Mouse (Mus musculus): ENCODE data around the gene Sema6d.
A peak's percentile ranks its signal among the peaks of the same experiment; 100 is the strongest.

Sema6d gene

DNA sequence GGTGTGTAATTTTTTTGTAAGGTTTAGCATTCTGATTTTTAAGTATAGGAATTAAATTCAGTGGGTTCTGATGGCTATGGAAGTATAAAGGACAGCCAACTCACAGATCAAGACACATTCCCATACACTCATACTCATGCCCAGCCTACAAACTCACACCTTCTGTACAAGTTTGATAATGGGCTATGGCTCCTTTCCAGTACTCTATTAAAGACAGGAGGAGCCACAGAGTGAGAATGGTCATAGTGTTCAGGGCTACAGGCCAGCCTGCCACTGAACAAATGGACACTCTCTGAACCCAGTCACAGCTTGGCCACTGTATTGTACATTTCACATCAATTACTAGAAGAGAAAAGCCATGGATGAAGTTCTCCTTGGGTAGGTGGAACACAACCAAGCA is 583.3 kb downstream of the Sema6d start:
- DNase-seq: no peak

DNA sequence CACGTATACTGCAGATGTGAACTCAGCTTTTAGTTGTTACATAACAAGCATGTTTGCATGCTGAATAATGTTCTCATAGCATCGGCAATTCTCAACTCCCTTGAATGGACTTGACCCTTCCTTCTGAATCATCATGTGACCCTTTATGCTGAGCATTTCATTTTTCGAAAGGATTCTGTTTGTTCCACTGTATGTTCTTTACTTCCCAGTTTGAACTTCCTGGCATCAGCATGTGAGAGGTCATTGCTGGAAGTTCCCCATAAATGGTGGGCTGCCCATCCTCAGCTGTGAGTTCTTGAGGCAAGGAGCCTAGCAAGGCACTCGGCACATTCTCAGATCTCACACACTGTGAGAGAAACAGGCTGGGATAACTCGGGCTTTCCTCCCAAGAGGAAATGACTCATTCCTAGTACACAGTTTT is 594.7 kb downstream of the Sema6d start:
- DNase-seq: no peak

- DNase-seq: no peak
Observed at GRCm38 (mm10) chr2:124690372-124690771, 600.6 kb downstream of the Sema6d start.

- peak; percentile 72 for DNase-seq
Observed at GRCm38 (mm10) chr2:124702621-124703020, 612.9 kb downstream of the Sema6d start.

DNA sequence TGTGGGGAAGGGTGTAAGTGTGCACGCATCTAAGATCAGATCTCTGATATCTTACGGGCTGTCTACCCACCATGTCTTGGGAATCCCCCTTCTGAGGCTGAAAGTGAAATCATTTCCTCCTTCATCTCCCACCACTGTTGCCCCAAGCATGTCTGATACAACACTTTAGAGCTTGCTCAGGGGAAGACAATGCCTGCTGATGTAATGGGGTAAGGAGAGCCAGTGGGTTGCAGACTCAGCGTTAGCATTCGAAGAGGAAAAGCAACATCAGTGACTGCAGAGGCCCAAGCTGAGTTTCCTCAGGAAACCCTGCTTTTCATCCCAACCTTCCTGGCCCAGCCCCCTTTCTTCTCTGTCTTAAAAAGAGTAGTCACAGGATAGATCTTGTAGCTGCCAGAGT is 615.2 kb downstream of the Sema6d start:
- no peak for DNase-seq

- no peak for DNase-seq
Observed at GRCm38 (mm10) chr2:124705806-124706205, 616.0 kb downstream of the Sema6d start.

DNA sequence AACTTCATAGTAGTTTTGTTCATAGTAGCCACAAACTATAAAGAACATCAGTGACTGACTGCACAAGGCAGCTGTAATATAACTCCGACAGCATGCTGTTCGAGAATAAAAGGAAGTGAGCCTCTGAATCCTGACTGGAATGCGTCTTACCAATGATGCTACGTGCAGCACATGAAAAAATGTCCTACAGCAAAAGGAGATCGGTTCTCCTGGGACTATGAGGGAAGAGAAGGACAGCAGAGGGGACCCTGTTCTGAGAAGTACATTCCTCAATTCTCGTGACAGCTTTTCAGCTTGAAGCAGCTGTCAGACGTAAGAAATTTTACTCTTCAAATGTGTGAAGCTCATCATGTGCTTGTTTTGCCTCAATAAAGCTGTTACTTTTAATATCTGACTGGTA is 617.1 kb downstream of the Sema6d start:
- no peak for DNase-seq

All from cerebellum, adult 9-11 months (tissue).